Mouse (Mus musculus) CH12.LX (cell line): ENCODE measurements around the gene Olfr146. TPM values are rescaled to one million over a fixed set of nuclear protein-coding genes. Genes with fewer than 3 reads are reported as not detected.

Experiments
- DNase-seq: peaks from one replicate; pipeline ENCODE4 v3.0.0-alpha.2; 2013; ENCODE audit errors: extremely low read depth
- H3K27ac ChIP-seq: 2 replicates; pipeline ENCODE4 v1.5.1; 2012; ENCODE audit warnings: low read depth, mild to moderate bottlenecking, control low read depth, moderate library complexity; ENCODE audit not compliant: insufficient read depth
- H3K27me3 ChIP-seq: replicated peaks from 2 replicates; pipeline ENCODE3; 2012; ENCODE audit warnings: inconsistent platforms
- H3K36me3 ChIP-seq, 2 experiments: replicated peaks in 1 of 2; 2 replicates each; pipeline versions ENCODE3 to v1.6.1; 2012; ENCODE audit warnings: inconsistent platforms in 1 of 2, low read length in 1 of 2, mild to moderate bottlenecking in 1 of 2, mixed read lengths in 1 of 2, moderate library complexity in 1 of 2; ENCODE audit not compliant: control insufficient read depth in 1 of 2, insufficient read depth in 1 of 2
- H3K4me1 ChIP-seq, 2 experiments: 2 replicates each; pipeline ENCODE4 v1.6.1; 2012; ENCODE audit warnings: inconsistent platforms in 1 of 2, moderate library complexity in 1 of 2; ENCODE audit not compliant: insufficient read depth in 2 of 2, control insufficient read depth in 1 of 2
- H3K4me2 ChIP-seq: 2 replicates; pipeline ENCODE4 v1.6.1; 2012; ENCODE audit warnings: low read depth, mild to moderate bottlenecking, control low read depth; ENCODE audit not compliant: poor library complexity, insufficient read depth, severe bottlenecking
- H3K4me3 ChIP-seq, 3 experiments: fragments of 150-350 bp in 1 of 3; sonication (generic) in 1 of 3; replicated peaks in 1 of 3; 2 replicates each; pipeline versions ENCODE3 to v1.5.1; 2011 to 2012; ENCODE audit warnings: low read depth in 2 of 3, low read length in 2 of 3, mild to moderate bottlenecking in 2 of 3, moderate library complexity in 2 of 3, control low read depth in 1 of 3, improper control_type of control experiment in 1 of 3, inconsistent platforms in 1 of 3, mixed read lengths in 1 of 3; ENCODE audit not compliant: poor library complexity in 1 of 3
- H3K79me2 ChIP-seq: replicated peaks from 2 replicates; pipeline ENCODE4 v1.6.1; 2012; ENCODE audit warnings: mild to moderate bottlenecking, moderate library complexity; ENCODE audit not compliant: control insufficient read depth, poor library complexity, insufficient read depth, severe bottlenecking; ENCODE audit errors: extremely low read depth
- H3K9ac ChIP-seq: 2 replicates; pipeline ENCODE4 v1.6.1; 2012; ENCODE audit warnings: low read depth, mild to moderate bottlenecking, control low read depth, moderate library complexity; ENCODE audit not compliant: insufficient read depth
- H3K9me3 ChIP-seq: replicated peaks from 2 replicates; pipeline ENCODE3; 2012; ENCODE audit warnings: low read length, inconsistent platforms, mixed read lengths
- BHLHE40 ChIP-seq: IDR thresholded peaks from 2 replicates; pipeline ENCODE4 v1.6.1; 2011; ENCODE audit warnings: mild to moderate bottlenecking, low read depth, low read length, improper control_type of control experiment
- CHD2 ChIP-seq: IDR thresholded peaks from 2 replicates; pipeline ENCODE4 v1.6.1; 2011; ENCODE audit warnings: low read length, improper control_type of control experiment
- ETS1 ChIP-seq: conservative IDR thresholded peaks from 2 replicates; pipeline ENCODE4 v1.6.1; 2012; ENCODE audit warnings: low read depth, mild to moderate bottlenecking, inconsistent platforms, low read length, improper control_type of control experiment, moderate library complexity
- GABPA ChIP-seq: IDR thresholded peaks from 2 replicates; pipeline ENCODE4 v1.6.1; 2012; ENCODE audit warnings: low read depth, low read length, improper control_type of control experiment, inconsistent platforms; ENCODE audit not compliant: insufficient replicate concordance
- IRF4 ChIP-seq: IDR thresholded peaks from 2 replicates; pipeline ENCODE4 v1.6.1; 2014; ENCODE audit warnings: low read depth, mild to moderate bottlenecking, inconsistent platforms, low read length, improper control_type of control experiment
- JUN ChIP-seq: IDR thresholded peaks from 2 replicates; pipeline ENCODE4 v1.6.1; 2011; ENCODE audit warnings: low read depth, mild to moderate bottlenecking, low read length, improper control_type of control experiment, moderate library complexity; ENCODE audit not compliant: insufficient read depth
- MEF2A ChIP-seq: IDR thresholded peaks from 2 replicates; pipeline ENCODE4 v1.6.1; 2014; ENCODE audit warnings: low read depth, mild to moderate bottlenecking, inconsistent platforms, low read length, improper control_type of control experiment, borderline replicate concordance
- NELFE ChIP-seq: IDR thresholded peaks from 2 replicates; pipeline ENCODE4 v1.6.1; 2011; ENCODE audit warnings: low read depth, low read length, improper control_type of control experiment
- SMC3 ChIP-seq: IDR thresholded peaks from 2 replicates; pipeline ENCODE4 v1.6.1; 2011; ENCODE audit warnings: low read depth, low read length, improper control_type of control experiment
- TBP ChIP-seq: conservative IDR thresholded peaks from 2 replicates; pipeline ENCODE4 v1.6.1; 2011; ENCODE audit warnings: low read depth, low read length, improper control_type of control experiment
- TCF12 ChIP-seq: IDR thresholded peaks from 2 replicates; pipeline ENCODE4 v1.6.1; 2014; ENCODE audit warnings: low read depth, mild to moderate bottlenecking, inconsistent platforms, low read length, improper control_type of control experiment
- USF2 ChIP-seq: conservative IDR thresholded peaks from 2 replicates; pipeline ENCODE4 v1.6.1; 2011; ENCODE audit warnings: low read depth, low read length, improper control_type of control experiment
- ZKSCAN1 ChIP-seq: IDR thresholded peaks from 2 replicates; pipeline ENCODE4 v1.6.1; 2012; ENCODE audit warnings: low read depth, inconsistent platforms, low read length, improper control_type of control experiment, borderline replicate concordance
- dilution Hi-C: fragments of 300-500 bp; cut with MboI; formaldehyde crosslinking; loops from 2 replicates; pipeline ENCODE4 v1.14.3; 2020; ENCODE audit warnings: low sequenced_read_pairs; ENCODE audit not compliant: extremely low pct_unique_long_range_greater_than_20kb, extremely low pct_ligation_motif_present
- in situ Hi-C: fragments of 300-500 bp; cut with MboI; formaldehyde crosslinking; loops from 3 replicates; pipeline ENCODE4 v1.14.3; 2019; ENCODE audit warnings: low sequenced_read_pairs, low pct_ligation_motif_present, low pct_unique_long_range_greater_than_20kb, mixed read lengths
- polyA plus RNA-seq: library from polyadenylated mRNA; unstranded; fragments of >175 nt; gene quantifications from 2 replicates; pipeline ENCODE4 v1.2.1, GENCODE M21; 2012; ENCODE audit warnings: low read depth; ENCODE audit not compliant: insufficient read length
- total RNA-seq, 2 experiments: library from RNA; depleted of rRNA; stranded (reverse); fragments of 300-350 nt in 1 of 2; fragments of >200 nt in 1 of 2; gene quantifications; 2 replicates each; pipeline ENCODE4 v1.2.3; 2012 to 2014

Olfr146 gene
- not detected in 2 replicates for total RNA-seq (2012; rRNA removed)
- not detected in 2 replicates for total RNA-seq (2014; rRNA removed)
- not detected in 2 replicates for polyA plus RNA-seq

- H3K4me1 ChIP-seq, result no peaks in the 10 kb centered on the region
- DNase-seq, result no peak
- no peaks in the 10 kb centered on the region for H3K27me3 ChIP-seq
- no peak within 1 kb of the TSS for H3K4me3 ChIP-seq
- H3K4me2 ChIP-seq, result no peak within 1 kb of the TSS
- dilution Hi-C loops (no loop called here), in situ Hi-C loops (no loop called here)
- no peak for TF ChIP-seq JUN
- no peak for TF ChIP-seq TCF12
- H3K9ac ChIP-seq, result no peak within 1 kb of the TSS
- H3K27ac ChIP-seq, result no peak within 1 kb of the TSS
- no peaks in the 10 kb centered on the region for H3K9me3 ChIP-seq
- H3K36me3 ChIP-seq, result no peaks in the 10 kb centered on the region
- H3K79me2 ChIP-seq, result no peaks in the 10 kb centered on the region
Observed at GRCm38 (mm10) chr9:39023277-39023676, at the start of gene Olfr146. Gene Olfr146 (minus strand): TSS chr9:39023377.

GRCm38 (mm10) chr9:39064851-39065250, 41.7 kb upstream of the Olfr146 start, which contains the start of gene Olfr937:
Gene Olfr937 (minus strand): TSS chr9:39064951.
- no peaks in the 10 kb centered on the region for H3K79me2 ChIP-seq
- H3K27me3 ChIP-seq, result no peaks in the 10 kb centered on the region
- H3K9ac ChIP-seq, result no peak within 1 kb of the TSS
- DNase-seq, result no peak
- H3K36me3 ChIP-seq, result no peaks in the 10 kb centered on the region
- H3K27ac ChIP-seq, result no peak within 1 kb of the TSS
- dilution Hi-C loops (no loop called here), in situ Hi-C loops (no loop called here)
- H3K9me3 ChIP-seq, result no peaks in the 10 kb centered on the region
- no peak for TF ChIP-seq SMC3
- no peak for TF ChIP-seq ZKSCAN1
- TF ChIP-seq BHLHE40, result no peak
- TF ChIP-seq JUN, result no peak
- TF ChIP-seq GABPA, result no peak
- no peak within 1 kb of the TSS for H3K4me3 ChIP-seq
- H3K4me1 ChIP-seq, result no peaks in the 10 kb centered on the region
- no peak within 1 kb of the TSS for H3K4me2 ChIP-seq

- no peaks in the 10 kb centered on the region for H3K36me3 ChIP-seq
- in situ Hi-C loops (no loop called here), dilution Hi-C loops (no loop called here)
- no peak within 1 kb of the TSS for H3K27ac ChIP-seq
- no peaks in the 10 kb centered on the region for H3K9me3 ChIP-seq
- H3K79me2 ChIP-seq, result no peaks in the 10 kb centered on the region
- H3K27me3 ChIP-seq, result no peaks in the 10 kb centered on the region
- no peaks in the 10 kb centered on the region for H3K4me1 ChIP-seq
- no peak within 1 kb of the TSS for H3K9ac ChIP-seq
- H3K4me3 ChIP-seq, result no peak within 1 kb of the TSS
- no peak for DNase-seq
- no peak within 1 kb of the TSS for H3K4me2 ChIP-seq
- TF ChIP-seq NELFE, result no peak
- TF ChIP-seq IRF4, result no peak
- no peak for TF ChIP-seq USF2
- no peak for TF ChIP-seq SMC3
- TF ChIP-seq ETS1, result no peak
- no peak for TF ChIP-seq TBP
- TF ChIP-seq MEF2A, result no peak
- TF ChIP-seq CHD2, result no peak
Observed at GRCm38 (mm10) chr9:38999583-38999982, 23.6 kb downstream of the Olfr146 start, which contains the start of gene Olfr935. Gene Olfr935 (minus strand): TSS chr9:38999683.
